Mouse (Mus musculus) liver, adult 2 months (tissue): ENCODE measurements around the gene Ndufs4.

ENCODE experiments used
- CTCF ChIP-seq: fragments of 200-500 bp; IDR thresholded peaks from 2 replicates; pipeline ENCODE4 v1.5.1; 2011; ENCODE audit warnings: low read depth, low read length, control low read depth
- POLR2A ChIP-seq: fragments of 200-500 bp; IDR thresholded peaks from 2 replicates; pipeline ENCODE4 v1.6.1; 2011; ENCODE audit warnings: low read length, control low read depth; ENCODE audit not compliant: insufficient read depth; ENCODE audit errors: extremely low read depth

DNA sequence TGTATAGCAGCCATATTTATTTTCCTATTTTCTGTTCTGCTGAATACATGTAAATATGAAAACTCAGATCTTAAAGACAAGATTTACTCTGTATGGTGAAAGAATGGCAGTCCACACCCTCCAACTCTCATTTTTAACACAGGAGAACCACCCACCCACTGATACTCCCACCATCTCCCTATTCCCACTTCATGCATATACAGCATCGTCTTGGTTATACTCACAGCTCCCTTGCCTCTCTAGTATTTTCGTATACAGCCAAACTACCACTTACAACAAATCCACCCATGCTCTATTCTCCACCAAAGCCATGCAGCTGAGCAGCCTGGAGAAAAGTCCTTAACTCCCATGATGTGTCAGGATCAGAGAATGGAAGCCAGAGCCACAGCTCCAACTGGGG lies 6.7 kb upstream of the Ndufs4 start:
- TF ChIP-seq CTCF (no peak), POLR2A (no peak)
